Mouse (Mus musculus): ENCODE data around the gene Fam192a.

Fam192a gene

GRCm38 (mm10) chr8:94571896-94572295 is 29.9 kb downstream of the Fam192a start:
- in situ Hi-C loops (cut with MboI, MseI) = no loop called here

- in situ Hi-C loops (cut with MboI, MseI) = no loop called here
Observed at GRCm38 (mm10) chr8:94569419-94569818, 32.4 kb downstream of the Fam192a start.

- in situ Hi-C loops (cut with MboI, MseI) = no loop called here
Observed at GRCm38 (mm10) chr8:94568098-94568497, 33.7 kb downstream of the Fam192a start.

GRCm38 (mm10) chr8:94567159-94567849 is 34.5 kb downstream of the Fam192a start:
- in situ Hi-C loops (cut with MboI, MseI) = no loop called here

- in situ Hi-C loops (cut with MboI, MseI) = no loop called here
Observed at GRCm38 (mm10) chr8:94566446-94567158, 35.2 kb downstream of the Fam192a start.

GRCm38 (mm10) chr8:94566033-94566432 is 35.8 kb downstream of the Fam192a start:
- in situ Hi-C loops (cut with MboI, MseI) = no loop called here

- in situ Hi-C loops (cut with MboI, MseI) = no loop called here
Observed at GRCm38 (mm10) chr8:94564421-94564820, 37.4 kb downstream of the Fam192a start.

- in situ Hi-C loops (cut with MboI, MseI) = no loop called here
Observed at GRCm38 (mm10) chr8:94561256-94561655, 40.5 kb downstream of the Fam192a start.

- in situ Hi-C loops (cut with MboI, MseI) = no loop called here
Observed at GRCm38 (mm10) chr8:94557281-94557680, 44.5 kb downstream of the Fam192a start.

GRCm38 (mm10) chr8:94552696-94553095 is 49.1 kb downstream of the Fam192a start:
- in situ Hi-C loops (cut with MboI, MseI) = no loop called here

GRCm38 (mm10) chr8:94551471-94552422 is 50.0 kb downstream of the Fam192a start:
- in situ Hi-C loops (cut with MboI, MseI) = no loop called here

- in situ Hi-C loops (cut with MboI, MseI) = no loop called here
Observed at GRCm38 (mm10) chr8:94549998-94550397, 51.8 kb downstream of the Fam192a start.

- in situ Hi-C loops (cut with MboI, MseI) = no loop called here
Observed at GRCm38 (mm10) chr8:94549482-94549881, 52.3 kb downstream of the Fam192a start.

GRCm38 (mm10) chr8:94549041-94549440 is 52.8 kb downstream of the Fam192a start:
- in situ Hi-C loops (cut with MboI, MseI) = no loop called here

- in situ Hi-C loops (cut with MboI, MseI) = no loop called here
Observed at GRCm38 (mm10) chr8:94543981-94544380, 57.8 kb downstream of the Fam192a start.

- in situ Hi-C loops (cut with MboI, MseI) = no loop called here
Observed at GRCm38 (mm10) chr8:94540889-94541795, 60.7 kb downstream of the Fam192a start.

- in situ Hi-C loops (cut with MboI, MseI) = no loop called here
Observed at GRCm38 (mm10) chr8:94540025-94540424, 61.8 kb downstream of the Fam192a start.

GRCm38 (mm10) chr8:94537456-94537855 is 64.3 kb downstream of the Fam192a start:
- in situ Hi-C loops (cut with MboI, MseI) = no loop called here

- in situ Hi-C loops (cut with MboI, MseI) = no loop called here
Observed at GRCm38 (mm10) chr8:94535631-94536030, 66.2 kb downstream of the Fam192a start.

- in situ Hi-C loops (cut with MboI, MseI) = no loop called here
Observed at GRCm38 (mm10) chr8:94534612-94535011, 67.2 kb downstream of the Fam192a start.

Measured in T-helper 1 cell (primary cell).